Mouse (Mus musculus) frontal cortex, postnatal 14 days (tissue): ENCODE data around the gene Crip1.
"Not testable (repeated sequence)": the region's sequence is repeated elsewhere in the genome, so short reads cannot be mapped to it uniquely, and the experiment has no call there.

Experiments
- DNase-seq, 2 experiments: peaks; one replicate each; pipeline ENCODE4 v3.0.0; 2022; ENCODE audit warnings: low spot score in 2 of 2

The Crip1 gene

GRCm38 (mm10) chr12:113184945-113185344, 38.8 kb downstream of the Crip1 start:
- DNase-seq, result no peak

- peak in 1 of 2 experiments; percentile 37 for DNase-seq
These were observed 39.6 kb downstream of the Crip1 start, which contains the start of gene Tmem121 for GRCm38 (mm10) chr12:113185442-113186291. TSS of gene Tmem121 (plus strand) at chr12:113185930.

GRCm38 (mm10) chr12:113186326-113187010, 40.4 kb downstream of the Crip1 start:
- no peak for DNase-seq

GRCm38 (mm10) chr12:113187011-113187375, 40.9 kb downstream of the Crip1 start:
- DNase-seq, result no peak

- DNase-seq, result peak; percentile 77 to 89
These were observed 41.6 kb downstream of the Crip1 start for GRCm38 (mm10) chr12:113187584-113188295.

- DNase-seq, result peak in 1 of 2 experiments; percentile 26
These were observed 42.4 kb downstream of the Crip1 start for GRCm38 (mm10) chr12:113188349-113189055.

GRCm38 (mm10) chr12:113193423-113193822, 47.3 kb downstream of the Crip1 start:
- DNase-seq, result no peak

- DNase-seq, result not testable (repeated sequence)
These were observed 53.0 kb downstream of the Crip1 start for GRCm38 (mm10) chr12:113199132-113199531.

GRCm38 (mm10) chr12:113201301-113201700, 55.2 kb downstream of the Crip1 start:
- DNase-seq, result no peak

- no peak for DNase-seq
These were observed 55.9 kb downstream of the Crip1 start for GRCm38 (mm10) chr12:113202008-113202407.
